ENCODE assay signal across 8 mouse cellular contexts in the genomic region with DNA sequence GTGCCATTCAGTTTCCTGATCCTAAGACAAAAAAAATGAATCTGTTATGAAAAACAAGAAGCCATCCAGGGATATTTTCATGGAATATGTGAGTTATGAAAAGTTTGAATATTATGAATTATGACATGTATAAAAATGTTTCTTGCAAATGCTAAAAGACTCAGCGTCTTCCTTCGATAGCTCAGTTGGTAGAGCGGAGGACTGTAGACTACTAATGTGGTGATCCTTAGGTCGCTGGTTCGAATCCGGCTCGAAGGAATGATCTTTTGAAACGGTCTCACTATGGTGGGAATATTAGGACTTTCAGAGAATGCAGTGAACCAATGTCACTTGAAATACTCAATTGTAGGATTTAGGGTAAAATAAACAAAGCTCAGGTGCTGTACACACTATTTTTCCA. TPM values are rescaled to one million over a fixed set of nuclear protein-coding genes. Genes with fewer than 3 reads are reported as not detected.
A peak's percentile ranks its signal among the peaks of the same experiment; 100 is the strongest.
DNase-seq lines count a peak whose midpoint lies in the region; ATAC-seq and TF ChIP-seq lines count a peak whose summit lies in the region.

No protein-coding gene starts in this region.

- ATAC-seq in heart, embryonic 13.5 days (ENCODE audit: extremely low read depth, insufficient number of reproducible peaks, low FRiP score, low TSS enrichment): no peak
- no peak for ATAC-seq in heart, embryonic 12.5 days (ENCODE audit: insufficient number of reproducible peaks, low FRiP score)
- no peak for ATAC-seq in G1E (ENCODE audit: extremely low read depth, insufficient number of reproducible peaks, low FRiP score, poor library complexity, severe bottlenecking)

- 0 out of 2 replicates have a peak overlapping the region, but pooled peaks have one; percentile 90 for H3K4me2 ChIP-seq in heart, embryonic 13.5 days
- H3K4me2 ChIP-seq in heart, embryonic 12.5 days: no peak overlapping the region

- peaks cover 16% of the 10 kb centered on the region for H3K36me3 ChIP-seq in heart, embryonic 13.5 days
- peaks cover 12% of the 10 kb centered on the region for H3K36me3 ChIP-seq in heart, embryonic 12.5 days
- H3K36me3 ChIP-seq in G1E (replicated peaks): peaks cover 14% of the 10 kb centered on the region

- intact Hi-C loops in gastrocnemius, adult 2 months (cut with DNase I): no loop called here

- peak; percentile 93 for DNase-seq in 3T3-L1 (ENCODE audit: low read depth, low spot score)
- no peak for DNase-seq in G1E (ENCODE audit: low spot score)
- peak; percentile 81 for DNase-seq in forelimb bud, embryonic 11.5 days (ENCODE audit: low read depth, low spot score)
- DNase-seq in spleen, postnatal 14 days (ENCODE audit: low spot score in 2 of 2): no peak
- no peak for DNase-seq in layer of hippocampus, adult 9-11 months
- no peak for DNase-seq in gastrocnemius, adult 2 months

- H3K9ac ChIP-seq in heart, embryonic 13.5 days: no peak overlapping the region
- H3K9ac ChIP-seq in heart, embryonic 12.5 days: no peak overlapping the region

- H3K4me3 ChIP-seq in heart, embryonic 13.5 days: no peak overlapping the region
- no peak overlapping the region for H3K4me3 ChIP-seq in heart, embryonic 12.5 days
- H3K4me3 ChIP-seq in G1E (ENCODE audit: low read depth, low read length): peak overlapping the region; percentile 25; the same call in 1 of the 2 replicates
- no peak overlapping the region for H3K4me3 ChIP-seq in gastrocnemius, adult 2 months

- H3K9me3 ChIP-seq in heart, embryonic 13.5 days: no peaks in the 10 kb centered on the region
- H3K9me3 ChIP-seq in heart, embryonic 12.5 days (replicated peaks): no peaks in the 10 kb centered on the region
- no peaks in the 10 kb centered on the region for H3K9me3 ChIP-seq in G1E (replicated peaks)

- H3K27ac ChIP-seq in heart, embryonic 13.5 days (replicated peaks): no peak overlapping the region
- no peak overlapping the region for H3K27ac ChIP-seq in heart, embryonic 12.5 days (ENCODE audit: poor library complexity, severe bottlenecking)
- H3K27ac ChIP-seq in gastrocnemius, adult 2 months: no peak overlapping the region

- H3K27me3 ChIP-seq in heart, embryonic 13.5 days (replicated peaks): no peaks in the 10 kb centered on the region
- no peaks in the 10 kb centered on the region for H3K27me3 ChIP-seq in heart, embryonic 12.5 days (replicated peaks)
- no peaks in the 10 kb centered on the region for H3K27me3 ChIP-seq in G1E (ENCODE audit: insufficient read depth, low read length)

- 18% methylated on average over 8 of the region's 8 CpGs for WGBS in heart, embryonic 13.5 days
- 12% methylated on average over 8 of the region's 8 CpGs for WGBS in heart, embryonic 12.5 days

- TF ChIP-seq CTCF in G1E (IDR thresholded peaks at IDR 0.05; ENCODE audit: low read depth, low read length): no peak
- TF ChIP-seq CTCF in gastrocnemius, adult 2 months (IDR thresholded peaks at IDR 0.05): no peak

- peaks cover 43% of the 10 kb centered on the region for H3K4me1 ChIP-seq in heart, embryonic 13.5 days
- H3K4me1 ChIP-seq in heart, embryonic 12.5 days (replicated peaks): peaks cover 28% of the 10 kb centered on the region
- peaks cover 53% of the 10 kb centered on the region for H3K4me1 ChIP-seq in G1E (ENCODE audit: insufficient read depth, low read depth, low read length)

RNA-seq across cellular contexts. Expression of a gene that starts 2.7 kb away (rescaled TPM):
- polyA plus RNA-seq in heart, embryonic 13.5 days (2015; fragmentation: Nextera tagmentation; extraction: Ambion mirVana): 8.5 and 8.7 TPM in 2 replicates
- 8.1 and 8.9 TPM in 2 replicates for polyA plus RNA-seq in heart, embryonic 12.5 days (2016; fragmentation: Nextera tagmentation; extraction: Ambion mirVana)
- total RNA-seq in G1E (2014; fragmentation: Nextera tagmentation): 3.7 and 4.0 TPM in 2 replicates
- total RNA-seq in G1E (2017): 9.5 and 11.4 TPM in 2 replicates
- polyA plus RNA-seq in G1E (2012): 6.5 and 6.9 TPM in 2 replicates
- total RNA-seq in gastrocnemius, adult 2 months (2021): 1 to 10 TPM; 3.6 to 3.9 TPM

RNA-seq across cellular contexts. Expression of a gene that starts 39.4 kb away (rescaled TPM):
- polyA plus RNA-seq in heart, embryonic 13.5 days (2015; fragmentation: Nextera tagmentation; extraction: Ambion mirVana): 1.1 and 2.2 TPM in 2 replicates
- 2.6 and 2.9 TPM in 2 replicates for polyA plus RNA-seq in heart, embryonic 12.5 days (2016; fragmentation: Nextera tagmentation; extraction: Ambion mirVana)
- total RNA-seq in G1E (2014; fragmentation: Nextera tagmentation): 18.3 and 31.6 TPM in 2 replicates
- total RNA-seq in G1E (2017): 0.82 and 1.5 TPM in 2 replicates
- 0.75 and 0.80 TPM in 2 replicates for polyA plus RNA-seq in G1E (2012)
- not detected for total RNA-seq in gastrocnemius, adult 2 months (2021)

RNA-seq across cellular contexts. Expression of a gene that starts 57.3 kb away (rescaled TPM):
- polyA plus RNA-seq in heart, embryonic 13.5 days (2015; fragmentation: Nextera tagmentation; extraction: Ambion mirVana): 36.7 and 40.7 TPM in 2 replicates
- polyA plus RNA-seq in heart, embryonic 12.5 days (2016; fragmentation: Nextera tagmentation; extraction: Ambion mirVana): 43.0 and 46.7 TPM in 2 replicates
- total RNA-seq in G1E (2014; fragmentation: Nextera tagmentation) (51.4 and 53.7 TPM in 2 replicates), G1E (2017) (83.0 and 110 TPM in 2 replicates)
- 1.2 and 1.4 TPM in 2 replicates for polyA plus RNA-seq in G1E (2012)
- total RNA-seq in gastrocnemius, adult 2 months (2021): 10 to 100 TPM in 1 of 2 experiments, 1 to 10 TPM in 1; 8.9 to 12.7 TPM

Comparison
In these comparisons a context has a peak if more than half of its experiments do, and no peak if none do; other contexts are left out.
1. DNase-seq: peak in 3T3-L1 (single experiment) and forelimb bud, embryonic 11.5 days (single experiment); none in G1E (single experiment), spleen, postnatal 14 days (0 of 2), layer of hippocampus, adult 9-11 months (single experiment) and gastrocnemius, adult 2 months (single experiment).
2. RNA of a gene that starts 57.3 kb away (polyA plus RNA-seq): 43.0 to 46.7 TPM in heart, embryonic 12.5 days and 36.7 to 40.7 TPM in heart, embryonic 13.5 days; 1.2 to 1.4 TPM in G1E; every median in the first group is over 10 times any median in the second.